Mouse (Mus musculus) liver (tissue): ENCODE measurements around the gene Trex1.
A peak's percentile ranks its signal among the peaks of the same experiment; 100 is the strongest.

Experiments used
- DNase-seq: peaks from one replicate; pipeline ENCODE4 v3.0.0-alpha.2; 2020; ENCODE audit warnings: mixed read lengths

Trex1 gene

DNA sequence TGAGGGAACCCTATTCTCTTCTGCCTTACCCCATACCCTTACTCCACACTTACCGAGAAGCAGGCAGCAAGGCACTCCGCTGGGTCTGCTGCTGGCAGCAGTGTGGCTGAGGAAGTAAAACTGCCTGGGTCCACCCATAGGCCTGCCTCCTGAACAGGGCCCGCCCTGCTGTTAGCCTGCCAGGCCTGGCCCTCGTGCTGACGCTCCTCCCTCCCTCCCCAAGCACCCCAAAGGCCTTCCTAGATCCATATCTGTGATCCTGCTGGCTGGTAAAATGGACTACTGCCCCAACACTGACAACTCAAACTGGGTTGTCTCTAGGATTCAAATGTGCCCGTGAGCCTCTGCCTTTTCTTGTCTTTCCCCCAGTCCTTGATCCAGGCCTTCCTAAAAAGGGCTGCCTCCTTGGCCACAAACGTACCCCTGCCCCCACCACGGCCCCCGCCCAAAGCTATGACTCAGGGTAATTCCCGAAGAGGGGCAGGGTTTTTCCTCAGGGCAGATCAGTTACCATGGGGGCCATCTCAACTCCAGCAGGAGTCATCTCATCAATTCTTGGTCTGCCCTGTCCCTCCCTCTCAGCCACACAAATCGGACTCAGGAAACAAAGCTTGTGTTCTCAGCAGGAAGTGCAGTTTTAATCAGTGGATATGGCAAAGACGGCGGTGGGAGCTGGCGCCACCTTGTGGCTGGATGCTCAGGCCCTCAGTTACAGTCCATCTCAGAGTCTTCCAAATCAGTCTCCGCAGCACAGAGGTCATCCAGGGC lies at the start of gene Trex1:
Gene Trex1, minus strand, starts transcription at position 599 of the 768 bp plus-strand sequence.
- DNase-seq = peak; percentile 91

DNA sequence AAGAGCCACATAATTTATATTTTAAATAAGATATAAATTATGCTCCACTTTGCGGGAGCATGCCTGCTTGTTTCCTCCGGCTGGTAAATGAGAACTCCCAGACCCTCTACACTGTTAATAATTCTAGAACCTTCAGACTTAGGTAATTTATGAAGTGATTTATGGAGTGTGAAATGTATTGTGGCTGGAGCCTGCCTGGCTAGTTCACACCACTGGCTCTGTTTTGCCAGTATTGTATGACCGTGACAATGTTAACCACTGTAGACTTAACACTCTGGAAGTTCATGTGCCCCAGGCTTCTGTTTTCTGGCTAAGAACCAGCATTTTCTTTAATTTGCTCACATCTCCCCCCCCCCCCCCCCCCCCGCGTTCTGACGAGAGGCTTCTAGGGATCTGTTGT lies 47.8 kb upstream of the Trex1 start:
- no peak for DNase-seq

DNA sequence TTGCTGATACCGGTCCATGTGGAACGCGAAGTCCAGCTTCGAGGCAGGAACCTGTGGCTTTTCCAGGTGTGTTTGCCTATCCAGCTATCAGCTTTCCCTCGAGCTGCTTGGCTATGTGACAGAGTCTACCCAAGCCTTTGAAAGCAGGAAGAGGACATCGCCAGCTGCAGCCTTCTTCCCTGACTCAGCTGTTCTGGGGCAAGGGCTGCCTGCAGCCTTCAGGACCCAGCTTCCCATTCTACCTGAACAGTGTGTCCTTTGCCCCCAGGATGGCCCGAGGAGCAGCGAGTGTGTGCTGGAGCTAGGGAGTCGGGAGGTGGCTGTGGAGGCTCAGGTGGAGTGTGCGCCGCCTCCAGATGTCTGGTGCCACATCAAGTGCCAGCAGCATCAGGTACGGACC lies 46.1 kb upstream of the Trex1 start:
- no peak for DNase-seq

DNA sequence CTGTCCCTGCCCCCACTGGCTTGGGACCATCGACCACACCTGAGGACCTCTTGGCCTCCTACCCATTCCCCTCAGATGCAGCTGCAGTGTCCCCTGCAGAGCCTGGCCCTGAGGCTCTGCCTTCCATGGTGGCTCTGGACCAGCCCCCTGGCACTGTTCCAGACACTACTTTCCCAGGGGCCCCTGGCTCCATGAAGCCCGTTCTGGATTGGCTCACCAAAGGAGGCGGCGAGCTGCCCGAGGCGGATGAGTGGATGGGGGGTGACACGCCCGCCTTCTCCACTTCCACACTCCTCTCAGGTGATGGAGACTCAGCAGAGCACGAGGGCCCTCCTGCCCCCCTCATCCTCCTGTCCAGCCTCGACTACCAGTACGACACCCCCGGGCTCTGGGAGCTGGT lies 45.5 kb upstream of the Trex1 start:
- no peak for DNase-seq

DNA sequence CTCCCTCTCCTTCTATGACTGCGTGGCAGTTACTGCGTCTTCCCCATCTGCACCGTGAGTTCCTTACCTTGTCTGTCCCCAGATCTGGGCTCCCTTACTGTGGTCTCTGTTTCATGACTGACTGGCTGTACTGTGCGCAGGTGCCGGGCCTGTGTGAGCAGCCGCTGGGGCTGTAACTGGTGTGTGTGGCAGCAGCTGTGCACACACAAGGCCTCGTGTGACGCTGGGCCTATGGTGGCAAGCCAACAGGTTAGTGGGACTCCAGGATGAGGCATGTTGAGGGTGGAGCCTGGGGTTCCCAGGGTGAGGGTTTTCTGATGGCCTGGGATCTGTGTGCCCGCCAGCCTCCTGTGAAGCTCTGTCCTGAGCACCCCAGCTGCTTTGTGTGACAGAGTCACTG lies 44.5 kb upstream of the Trex1 start:
- DNase-seq = no peak

DNA sequence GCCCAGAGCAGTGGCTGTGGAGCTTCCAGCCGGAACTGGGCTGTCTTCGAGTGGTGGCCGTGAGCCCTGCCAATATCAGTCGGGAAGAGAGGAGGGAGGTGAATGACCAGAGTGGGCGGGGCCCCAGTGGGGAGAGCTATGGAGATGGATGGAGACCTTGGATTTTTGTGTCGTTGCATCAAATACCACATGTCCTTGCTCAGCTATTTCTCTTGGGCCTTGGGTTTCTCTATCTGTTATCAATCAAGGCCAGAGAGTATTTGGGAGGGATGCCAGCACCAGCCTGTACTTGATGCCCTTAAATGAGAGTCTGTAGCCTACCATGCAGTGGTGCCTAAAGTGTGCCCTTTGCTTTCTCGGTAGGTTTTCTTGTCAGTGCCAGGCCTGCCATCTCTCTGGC lies 43.7 kb upstream of the Trex1 start:
- no peak for DNase-seq

DNA sequence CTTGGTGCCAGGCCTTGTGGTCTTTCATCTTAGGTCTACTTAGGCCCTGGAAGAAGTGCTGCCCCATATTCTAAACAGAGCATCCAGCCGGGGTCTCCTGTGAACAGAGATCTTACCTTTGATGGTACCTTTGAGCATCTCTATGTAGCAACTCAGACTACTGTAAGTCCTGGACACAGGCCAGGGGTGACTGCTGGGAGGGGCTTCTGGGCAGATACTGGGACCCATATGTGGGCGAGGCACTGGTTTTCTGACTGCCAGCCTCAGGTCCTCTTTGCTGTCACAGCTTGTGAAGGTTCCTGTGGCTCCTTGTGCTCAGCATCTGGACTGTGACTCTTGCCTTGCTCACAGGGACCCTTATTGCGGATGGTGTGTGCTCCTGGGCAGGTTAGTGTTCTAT lies 43.0 kb upstream of the Trex1 start:
- DNase-seq = no peak

DNA sequence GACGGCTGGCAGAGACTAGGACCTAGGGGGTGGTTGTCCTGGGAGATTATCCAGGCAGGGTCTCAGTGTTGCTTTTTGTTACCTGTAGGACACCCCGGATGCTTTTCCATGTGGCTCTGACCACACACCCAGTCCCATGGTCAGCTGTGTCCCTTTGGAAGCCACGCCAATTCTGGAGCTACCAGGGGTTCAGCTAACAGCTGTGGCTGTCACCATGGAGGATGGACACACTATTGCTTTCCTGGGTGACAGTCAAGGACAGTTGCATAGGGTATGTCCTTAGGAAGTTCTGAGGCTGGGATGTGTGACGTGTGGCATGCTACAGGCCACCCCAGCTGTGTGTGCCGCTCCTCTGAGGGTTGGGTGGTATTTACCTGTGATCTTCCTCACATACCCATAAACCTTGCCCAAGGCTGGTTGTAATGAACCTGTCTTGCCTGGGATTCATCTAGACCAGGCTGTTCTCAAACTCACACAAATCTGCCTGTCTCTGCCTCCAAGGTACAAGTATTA lies 42.5 kb upstream of the Trex1 start:
- no peak for DNase-seq

DNA sequence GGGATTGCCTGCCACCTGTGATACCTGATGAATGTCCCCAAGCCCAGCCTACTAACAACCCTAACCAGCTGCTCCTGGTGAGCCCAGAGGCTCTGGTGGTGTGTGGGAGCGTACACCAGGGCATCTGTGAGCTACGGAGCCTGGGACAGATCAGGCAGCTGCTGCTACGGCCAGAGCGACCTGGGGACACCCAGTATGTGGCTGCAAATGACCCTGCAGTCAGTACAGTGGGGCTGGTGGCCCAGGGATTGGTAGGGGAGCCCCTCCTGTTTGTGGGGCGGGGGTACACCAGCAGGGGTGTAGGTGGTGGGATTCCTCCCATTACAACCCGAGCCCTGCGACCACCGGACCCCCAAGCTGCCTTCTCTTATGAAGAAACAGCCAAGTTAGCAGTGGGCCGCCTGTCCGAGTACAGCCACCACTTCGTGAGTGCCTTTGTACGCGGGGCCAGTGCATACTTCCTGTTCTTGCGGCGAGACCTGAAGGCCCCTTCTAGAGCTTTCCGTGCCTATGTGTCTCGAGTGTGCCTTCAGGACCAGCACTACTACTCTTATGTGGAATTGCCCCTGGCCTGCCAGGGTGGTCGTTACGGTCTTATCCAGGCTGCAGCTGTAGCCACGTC lies 40.9 kb upstream of the Trex1 start:
- no peak for DNase-seq

DNA sequence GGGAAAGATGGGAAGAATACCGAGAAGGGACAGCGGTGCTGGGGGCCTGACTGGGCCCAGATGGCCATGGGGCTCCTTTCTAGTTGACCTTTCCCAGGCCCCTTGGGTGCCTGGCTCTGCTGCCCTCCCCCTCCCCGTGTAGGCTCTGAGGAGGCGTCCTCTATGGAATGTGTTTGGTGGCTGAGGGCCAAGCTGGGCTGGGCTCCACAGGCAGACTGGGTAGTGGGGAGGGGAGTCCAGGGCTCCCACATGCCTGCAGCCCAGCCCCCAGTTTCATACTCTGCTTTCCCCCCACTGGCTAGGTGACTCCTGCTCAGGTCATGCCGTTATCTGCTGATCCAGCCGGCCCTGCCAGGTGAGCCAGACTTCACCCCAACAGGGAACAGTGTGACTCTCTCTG lies 39.4 kb upstream of the Trex1 start:
- peak; percentile 64 for DNase-seq

DNA sequence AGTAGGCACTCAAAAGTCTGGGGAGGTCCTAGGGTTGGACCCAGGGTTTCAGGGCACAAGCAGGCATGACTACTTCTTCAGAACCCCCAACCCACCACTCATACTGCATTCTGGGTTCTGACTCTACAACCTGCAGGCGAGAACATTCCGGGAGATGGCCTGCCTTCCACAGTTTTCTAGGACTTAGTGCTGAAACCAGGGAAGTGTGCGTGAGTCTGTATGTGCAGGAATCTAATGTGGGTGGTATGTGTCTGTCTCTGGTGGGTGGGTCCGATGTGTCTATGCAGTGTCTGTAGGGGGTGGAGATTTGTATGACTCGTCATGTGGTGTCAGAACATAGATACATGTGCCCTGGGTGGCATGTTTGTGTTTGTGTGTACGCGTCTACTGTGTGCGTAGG lies 38.8 kb upstream of the Trex1 start:
- DNase-seq = no peak

DNA sequence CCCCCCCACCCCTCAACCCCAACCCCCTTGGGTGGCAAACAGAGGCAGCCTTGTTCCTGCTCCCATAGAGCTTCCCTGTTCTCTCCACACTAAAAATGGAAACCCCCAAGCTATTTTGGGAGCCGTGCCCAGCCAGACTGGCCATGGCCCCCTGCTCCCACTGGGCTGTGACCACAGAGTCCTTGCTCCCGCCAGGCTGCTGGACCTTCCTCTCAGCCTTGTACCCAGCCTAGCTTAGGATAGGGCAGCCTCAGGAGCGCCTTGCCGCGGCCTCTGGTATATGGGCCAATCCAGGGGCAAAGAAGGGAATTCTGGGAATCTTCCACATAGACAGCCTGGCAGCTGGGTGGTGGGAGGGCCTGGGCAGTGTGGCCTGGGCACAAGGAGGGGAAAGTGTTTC lies 38.3 kb upstream of the Trex1 start:
- DNase-seq = no peak

DNA sequence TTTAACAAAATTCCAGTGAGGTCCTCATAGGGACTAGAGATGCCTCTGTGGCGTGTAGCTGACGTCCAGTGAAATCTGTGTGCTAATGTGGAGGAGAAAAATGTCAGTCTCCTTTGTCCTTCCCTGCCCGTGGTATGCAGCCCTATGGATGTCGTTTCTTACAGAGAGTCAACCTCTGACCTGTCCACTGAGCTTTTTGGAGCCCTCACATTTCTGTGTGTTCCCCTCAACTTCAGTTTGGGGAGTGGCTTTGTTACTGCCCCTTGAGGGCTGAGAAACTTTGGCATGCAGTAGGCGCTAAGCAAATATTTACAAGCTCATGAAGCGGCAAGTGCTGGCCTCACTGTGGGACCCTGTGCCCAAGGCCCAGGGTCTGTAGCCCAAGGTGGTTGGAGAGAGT lies 37.8 kb upstream of the Trex1 start:
- no peak for DNase-seq

DNA sequence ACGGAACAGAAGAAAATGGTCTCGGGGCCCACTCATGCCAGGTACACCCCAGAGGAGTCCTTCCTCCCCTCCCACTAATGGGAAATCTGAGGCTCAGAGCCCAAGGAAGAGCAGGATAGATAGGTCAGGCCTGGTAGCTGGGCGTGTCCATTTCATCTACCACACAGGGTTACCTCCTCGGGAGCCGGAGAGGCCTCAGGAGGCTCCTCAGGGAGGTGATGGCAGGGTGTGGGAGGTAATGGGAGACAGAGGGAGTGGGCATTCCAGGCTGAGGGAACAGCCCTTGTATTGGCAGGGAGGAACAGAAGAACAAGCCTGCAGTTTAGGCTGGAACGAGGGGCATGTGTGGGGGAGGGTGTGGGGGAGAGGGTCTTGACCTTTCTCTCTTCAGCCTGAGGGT lies 37.3 kb upstream of the Trex1 start:
- no peak for DNase-seq

DNA sequence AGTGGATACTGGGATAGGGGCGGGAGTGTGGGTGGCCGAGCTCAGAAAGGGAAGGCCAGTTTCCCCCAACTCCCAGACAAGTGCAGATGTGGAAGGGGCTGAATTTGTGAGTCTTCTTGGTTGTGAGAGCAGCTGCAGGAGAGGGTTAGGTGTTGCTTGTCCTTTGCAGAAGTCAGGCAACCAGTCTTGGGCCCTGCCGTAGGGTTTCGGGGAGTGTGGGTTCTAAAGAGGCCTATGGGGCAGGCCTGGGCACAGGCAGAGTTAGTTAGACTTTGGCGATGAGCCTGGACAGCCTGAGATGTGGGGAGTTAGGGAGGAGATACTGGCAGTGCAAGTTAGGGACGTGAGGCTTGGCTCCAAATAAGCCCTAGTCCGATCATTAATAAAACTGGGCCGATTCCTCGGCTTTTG lies 36.7 kb upstream of the Trex1 start:
- no peak for DNase-seq

DNA sequence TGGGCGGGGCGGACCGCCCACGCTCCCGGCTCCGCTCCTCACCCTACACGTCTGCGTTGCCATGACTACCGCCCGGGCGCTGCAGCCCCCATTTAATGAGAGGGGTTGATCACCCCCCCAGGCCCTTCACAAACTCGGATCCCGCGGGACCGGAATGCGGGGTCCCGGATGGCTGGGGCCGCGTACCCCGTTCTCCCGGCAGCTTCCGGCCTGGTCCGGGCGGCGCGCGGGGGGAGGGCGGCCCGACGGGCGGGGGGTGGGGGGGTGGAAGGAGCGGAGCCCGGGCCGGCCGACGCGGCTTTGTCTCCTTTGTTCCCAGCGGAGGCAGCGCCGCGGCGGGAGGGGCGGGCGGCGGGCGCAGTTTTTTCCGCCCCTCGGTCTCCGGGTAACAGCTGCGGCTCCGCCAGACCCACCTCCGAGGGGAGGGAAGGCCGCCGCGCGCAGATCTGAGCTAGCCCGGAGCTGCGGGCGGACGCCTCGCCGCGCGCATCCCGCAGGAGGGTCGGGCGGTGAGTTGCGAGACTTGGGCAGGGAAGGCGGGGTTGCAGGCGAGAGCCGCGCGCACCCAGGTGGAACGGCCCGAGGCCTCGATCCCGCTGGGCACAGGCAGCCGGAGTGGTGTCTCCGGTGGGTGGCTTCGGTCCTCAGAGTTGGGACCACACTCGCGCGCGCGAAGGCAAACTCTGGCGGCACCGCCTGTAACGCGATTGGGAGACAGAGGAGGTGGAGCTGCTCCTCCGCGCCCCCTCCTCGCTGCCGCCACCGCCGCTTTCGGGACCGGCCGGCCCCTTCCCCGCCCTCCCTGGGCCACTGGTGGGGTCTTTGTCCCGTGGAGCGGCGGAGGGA lies 35.8 kb upstream of the Trex1 start, which contains the start of gene Plxnb1:
Gene Plxnb1, plus strand, starts transcription at position 253 of the 846 bp plus-strand sequence.
- peak; percentile 75 for DNase-seq

DNA sequence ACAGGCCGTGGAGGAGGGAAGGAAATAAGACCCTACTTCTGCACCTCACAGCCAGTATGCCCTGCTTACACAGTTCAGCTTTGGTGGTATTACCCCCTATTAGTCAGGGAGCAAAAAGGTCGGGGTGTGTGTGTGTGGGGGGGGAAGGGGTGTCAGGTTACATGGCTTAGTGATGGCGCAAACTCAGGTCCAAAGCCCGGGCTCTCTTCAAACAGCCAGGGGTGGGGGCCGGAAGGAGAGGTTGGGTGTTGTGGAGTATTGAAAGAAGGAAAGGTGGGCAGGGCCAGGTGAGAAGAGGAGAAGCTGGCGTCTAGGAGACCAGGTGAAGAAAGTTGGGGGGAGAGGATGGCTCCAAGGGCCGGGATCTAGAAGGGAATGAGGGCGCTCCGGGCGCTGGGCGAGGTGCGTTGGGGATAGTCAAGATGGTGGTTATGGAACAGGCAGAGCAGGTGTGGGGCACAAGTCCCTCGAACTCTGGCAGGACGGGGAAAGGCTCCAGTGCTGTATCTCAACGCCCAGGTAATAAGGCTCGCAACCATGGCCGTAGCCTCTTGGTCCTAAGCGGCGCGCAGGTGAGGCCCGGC lies 35.1 kb upstream of the Trex1 start:
- peak; percentile 64 for DNase-seq

DNA sequence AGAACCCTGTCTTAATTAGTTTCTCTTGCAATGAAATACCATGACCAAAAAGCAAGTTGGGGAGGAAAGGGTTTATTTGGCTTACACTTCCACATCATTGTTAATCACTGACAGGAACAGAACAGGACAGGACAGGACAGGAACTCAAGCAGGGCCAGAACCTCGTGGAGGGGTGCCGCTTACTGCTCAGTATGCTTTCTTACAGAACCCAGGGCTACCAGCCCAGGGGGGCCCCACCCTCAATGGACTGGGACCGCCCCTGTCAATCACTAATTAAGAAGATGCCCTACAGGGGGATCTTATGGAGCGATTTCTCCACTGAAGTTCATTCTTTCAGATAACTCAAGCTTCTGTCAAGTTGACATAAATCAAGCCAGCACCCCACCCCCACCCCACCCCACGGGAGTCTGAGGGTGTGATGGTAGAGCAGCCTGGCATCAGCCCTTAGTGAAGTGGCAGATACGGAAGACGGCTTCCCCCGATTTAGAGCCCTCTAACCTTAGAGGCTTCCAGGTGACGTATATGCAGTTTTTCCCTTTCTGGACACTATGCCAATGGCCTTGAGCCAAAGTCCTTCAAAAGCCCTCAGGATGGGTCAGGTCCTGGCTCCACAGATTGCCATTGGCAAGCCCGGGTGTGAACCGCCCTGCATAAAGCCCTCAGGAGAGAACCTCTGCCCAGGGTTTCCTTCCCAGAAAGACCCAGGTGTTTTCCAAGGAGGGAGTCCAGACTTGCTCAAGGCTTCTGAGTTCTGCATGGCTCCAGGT lies 34.4 kb upstream of the Trex1 start:
- DNase-seq = no peak

DNA sequence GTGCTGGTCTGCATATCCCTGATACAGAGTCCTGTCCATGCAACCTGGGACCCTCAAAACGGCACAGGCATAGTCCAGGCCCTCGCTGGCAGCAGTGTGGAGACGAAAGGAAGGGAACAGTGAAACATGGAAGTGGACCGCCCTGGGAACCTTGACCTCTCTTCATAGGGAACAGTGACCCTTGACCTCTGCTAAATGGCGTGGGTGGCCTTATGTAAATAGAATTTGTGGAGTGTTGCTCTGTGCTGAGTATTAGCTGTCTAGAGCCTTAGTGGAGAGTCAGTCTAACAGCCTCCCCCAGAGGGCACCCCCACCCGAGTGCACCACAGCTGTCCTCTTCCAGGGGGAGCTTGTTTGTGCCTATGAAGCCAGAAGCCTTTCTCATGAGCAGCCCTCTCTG lies 33.3 kb upstream of the Trex1 start:
- DNase-seq = peak; percentile 36

DNA sequence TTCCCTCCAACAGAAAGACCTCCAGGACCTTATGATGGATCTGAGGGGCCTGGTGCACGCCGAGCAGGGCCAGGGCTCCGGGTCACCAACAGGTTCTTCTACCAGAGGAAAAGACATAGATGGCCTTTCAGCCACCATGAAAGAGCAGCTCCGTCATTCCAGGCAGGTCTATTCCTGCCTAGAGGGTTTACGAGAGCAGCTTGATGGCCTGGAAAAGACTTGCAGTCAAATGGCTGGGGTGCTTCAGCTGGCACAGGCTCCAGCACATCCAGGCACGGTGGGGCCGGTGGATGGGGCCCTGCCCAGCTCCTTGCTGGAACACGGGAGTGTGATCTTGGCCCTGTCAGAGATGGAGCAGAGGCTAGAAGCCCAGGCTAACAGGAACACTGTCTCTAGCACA lies 32.3 kb upstream of the Trex1 start:
- DNase-seq = no peak

DNA sequence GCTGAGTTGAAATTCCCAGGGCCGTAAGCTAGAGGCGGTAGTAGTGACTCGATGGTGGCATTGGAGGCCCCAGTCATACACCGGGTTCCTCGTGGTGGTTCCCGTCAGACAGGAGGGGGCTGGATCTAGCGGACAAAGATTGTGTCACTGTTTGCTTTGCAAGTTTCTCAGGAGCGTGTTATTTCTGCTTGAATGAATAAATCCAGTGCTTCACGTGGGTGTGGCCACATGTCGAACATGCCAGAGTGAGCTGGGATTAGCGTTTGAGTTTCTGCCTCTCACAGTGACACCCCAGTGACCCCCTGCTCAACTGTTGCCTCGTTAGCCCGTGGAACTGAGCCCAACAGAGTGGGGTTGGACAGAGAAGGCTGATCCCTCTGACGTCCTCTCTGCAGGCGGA lies 30.9 kb upstream of the Trex1 start:
- no peak for DNase-seq

DNA sequence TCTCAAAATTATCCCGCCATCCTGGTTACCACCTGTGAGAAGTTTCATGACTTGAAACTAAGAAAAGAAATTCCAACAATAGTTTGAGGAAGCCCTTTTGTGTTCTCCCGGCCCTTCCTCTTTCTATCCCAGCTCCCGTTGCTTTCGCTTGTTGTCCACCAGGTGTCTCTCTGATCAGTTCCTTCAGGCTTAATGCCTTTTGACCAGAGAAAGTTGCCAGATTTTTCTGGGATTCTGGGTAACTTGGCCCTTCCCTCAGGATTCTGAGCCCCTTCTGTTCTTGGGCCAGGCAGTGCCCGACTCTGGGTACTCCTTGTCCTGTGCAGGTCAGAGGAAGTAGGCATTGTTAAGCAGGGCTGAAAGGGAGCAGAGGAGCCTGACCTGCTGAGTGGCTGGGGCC lies 28.5 kb upstream of the Trex1 start:
- DNase-seq = no peak
